Mouse (Mus musculus) cerebellum, adult 2 months (tissue): Measurements from ENCODE around the gene Ogg1. TPM values are rescaled to one million over a fixed set of nuclear protein-coding genes. Genes with fewer than 3 reads are reported as not detected.
A peak's percentile ranks its signal among the peaks of the same experiment; 100 is the strongest.

ENCODE experiments used
- DNase-seq, 2 experiments: peaks; one replicate each; pipeline ENCODE4 v3.0.0; 2021
- H3K27ac ChIP-seq: fragments of 200-500 bp; 2 replicates; pipeline ENCODE4 v1.5.1; 2012; ENCODE audit warnings: low read length, control low read depth, inconsistent platforms; ENCODE audit not compliant: insufficient read depth
- H3K27me3 ChIP-seq: fragments of 200-500 bp; 2 replicates; pipeline ENCODE4 v1.6.1; 2012; ENCODE audit warnings: inconsistent platforms, mild to moderate bottlenecking, low read length, moderate library complexity; ENCODE audit not compliant: control insufficient read depth, insufficient read depth
- H3K4me1 ChIP-seq: fragments of 200-500 bp; 2 replicates; pipeline ENCODE4 v1.6.1; 2011; ENCODE audit warnings: low read length; ENCODE audit not compliant: control insufficient read depth, insufficient read depth
- H3K4me3 ChIP-seq: fragments of 200-500 bp; replicated peaks from 2 replicates; pipeline ENCODE3; 2011; ENCODE audit warnings: mild to moderate bottlenecking, low read depth, low read length, control low read depth; ENCODE audit not compliant: insufficient read depth
- CTCF ChIP-seq: fragments of 200-500 bp; IDR thresholded peaks from 2 replicates; pipeline ENCODE4 v1.5.1; 2011; ENCODE audit warnings: low read depth, mild to moderate bottlenecking, control low read depth, low read length, moderate library complexity, borderline replicate concordance; ENCODE audit not compliant: insufficient read depth
- POLR2A ChIP-seq: fragments of 200-500 bp; IDR thresholded peaks from 2 replicates; pipeline ENCODE4 v1.6.1; 2011; ENCODE audit warnings: low read length, control low read depth, borderline replicate concordance; ENCODE audit not compliant: insufficient read depth
- WGBS: fragments of 180-500 bp; shearing (Covaris S2); methylation state at CpG from one replicate; pipeline ENCODE4 v1.1.7; 2018; 5-methylcytosine and 5-hydroxymethylcytosine counted together
- polyA plus RNA-seq: library from polyadenylated mRNA; depleted of rRNA; stranded (reverse); fragments of >200 nt; gene quantifications from 2 replicates; pipeline ENCODE4 v1.2.3, GENCODE M21; 2012

Ogg1 gene
- polyA plus RNA-seq, 1 experiment = 11.0 TPM

GRCm38 (mm10) chr6:113334216-113334615, 7.4 kb downstream of the Ogg1 start:
- Histone ChIP-seq H3K4me1 (no peaks in the 10 kb centered on the region), H3K27ac (no peak overlapping the region)
- TF ChIP-seq CTCF = no peak
- TF ChIP-seq POLR2A = no peak

GRCm38 (mm10) chr6:113336852-113337620, 10.3 kb downstream of the Ogg1 start:
- 17% methylated on average over 8 of the region's 8 CpGs for WGBS
- DNase-seq = no peak
- H3K27ac ChIP-seq = no peak overlapping the region

More at GRCm38 (mm10) chr6:113334216-113334615, 7.4 kb downstream of the Ogg1 start:
- Histone ChIP-seq H3K27me3 (no peaks in the 10 kb centered on the region), H3K4me3 (no peak overlapping the region)
- 66% methylated on average over 6 of the region's 6 CpGs for WGBS
- DNase-seq = no peak

DNA sequence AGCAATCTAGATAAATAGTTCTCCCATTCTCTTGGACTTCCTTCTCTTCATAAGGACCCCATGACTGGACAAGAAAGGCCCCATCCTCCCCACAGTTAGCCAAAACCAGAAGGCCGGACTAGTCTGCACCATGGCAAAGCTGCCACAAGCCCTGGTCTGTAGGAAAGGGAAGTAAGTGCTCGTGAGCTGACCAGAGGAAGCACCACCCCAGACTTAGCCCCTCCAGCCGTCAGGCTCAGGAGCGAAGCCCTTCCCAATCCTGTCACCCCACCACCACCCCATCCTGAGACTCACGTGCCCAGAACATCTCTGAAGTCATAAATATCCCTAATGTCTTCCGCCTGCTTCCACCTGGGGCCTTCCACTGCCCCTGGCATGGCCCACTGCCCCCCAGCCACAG, 14.8 kb downstream of the Ogg1 start:
- H3K4me1 ChIP-seq = peaks cover 10% of the 10 kb centered on the region
- H3K4me3 ChIP-seq = no peak overlapping the region
- no peak overlapping the region for H3K27ac ChIP-seq
- no peaks in the 10 kb centered on the region for H3K27me3 ChIP-seq
- DNase-seq = no peak
- no peak for TF ChIP-seq POLR2A
- WGBS = 83% methylated on average over 6 of the region's 6 CpGs

More at GRCm38 (mm10) chr6:113336852-113337620, 10.3 kb downstream of the Ogg1 start:
- Histone ChIP-seq H3K4me1 (no peaks in the 10 kb centered on the region), H3K4me3 (no peak overlapping the region), H3K27me3 (no peaks in the 10 kb centered on the region)
- no peak for TF ChIP-seq CTCF
- TF ChIP-seq POLR2A = no peak

DNA sequence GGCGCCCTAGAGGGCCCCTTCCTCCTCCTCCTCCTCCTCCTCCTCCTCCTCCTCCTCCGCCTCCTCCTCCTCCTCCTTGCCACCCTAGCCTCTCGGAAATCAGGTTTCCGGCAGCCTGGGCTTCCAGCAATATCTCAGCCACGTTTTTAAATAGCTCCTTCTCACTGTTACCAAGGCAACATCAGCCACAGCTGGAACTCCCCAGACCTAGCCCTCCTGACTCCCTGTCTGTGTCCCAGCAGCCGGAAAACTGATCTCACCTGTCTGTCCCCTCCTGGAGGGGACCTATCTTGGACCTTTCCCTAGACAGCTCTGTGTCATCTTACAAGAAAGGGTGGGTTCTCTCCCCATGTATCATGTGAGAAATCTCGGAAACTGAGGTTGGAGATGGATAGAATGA, 15.5 kb downstream of the Ogg1 start:
- Histone ChIP-seq H3K27ac (no peak overlapping the region), H3K4me3 (no peak overlapping the region), H3K27me3 (no peaks in the 10 kb centered on the region), H3K4me1 (peaks cover 10% of the 10 kb centered on the region)
- TF ChIP-seq CTCF (no peak), POLR2A (no peak)
- 44% methylated on average over 6 of the region's 7 CpGs for WGBS
- DNase-seq = no peak

DNA sequence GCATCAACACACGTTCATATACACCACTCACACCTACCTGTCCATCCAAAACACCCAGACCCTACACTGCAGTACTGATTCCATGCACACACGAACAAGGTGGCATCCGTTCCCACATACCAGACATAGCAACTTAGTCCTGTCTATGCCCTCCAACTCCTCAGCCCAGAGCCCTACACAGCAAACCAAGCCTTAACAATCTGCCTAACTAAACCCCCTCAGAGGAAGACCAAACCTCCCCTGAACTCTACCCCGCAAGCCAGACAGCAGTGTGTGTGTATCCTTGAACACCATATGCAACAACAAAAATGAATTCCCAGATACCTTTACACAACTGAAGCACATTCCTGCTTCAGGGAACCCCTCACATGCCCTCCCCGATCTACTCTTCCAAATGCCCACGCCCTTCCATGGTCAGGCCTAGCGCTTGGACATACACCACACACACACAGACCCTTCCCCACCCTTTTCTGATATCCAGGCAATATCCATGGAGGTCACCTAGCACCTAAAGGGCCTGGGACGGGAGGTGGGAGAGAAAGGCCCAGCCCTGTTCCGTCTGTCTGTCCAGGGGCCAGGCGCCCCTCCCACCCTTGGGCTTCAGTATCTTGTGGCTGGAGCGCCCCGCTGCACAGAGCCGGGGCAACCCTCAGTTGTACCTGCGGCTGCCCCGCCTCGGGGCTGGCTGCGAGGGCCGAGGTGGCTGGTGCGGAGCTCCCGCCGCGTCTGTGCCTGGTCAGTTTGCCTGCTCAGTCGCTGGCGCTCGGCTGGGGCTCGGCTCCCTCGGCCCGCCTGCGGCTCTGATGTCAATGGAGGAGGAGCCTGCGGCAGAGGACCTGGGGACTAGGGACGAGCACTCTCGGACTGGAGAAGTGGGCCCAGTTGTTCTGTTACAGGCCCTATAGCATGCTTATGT, 16.7 kb downstream of the Ogg1 start, which contains the start of gene Camk1:
Gene Camk1, minus strand, starts transcription at position 808 of the 916 bp plus-strand sequence.
- Histone ChIP-seq H3K27ac (peak within 1 kb of the TSS; percentile 55), H3K4me1 (peaks cover 10% of the 10 kb centered on the region), H3K27me3 (no peaks in the 10 kb centered on the region), H3K4me3 (peak within 1 kb of the TSS; percentile 87)
- WGBS = 13% methylated on average over 32 of the region's 32 CpGs
- peak; percentile 67; the same call in 1 of the 2 replicates for TF ChIP-seq POLR2A
- TF ChIP-seq CTCF = no peak
- DNase-seq = peak; percentile 87

DNA sequence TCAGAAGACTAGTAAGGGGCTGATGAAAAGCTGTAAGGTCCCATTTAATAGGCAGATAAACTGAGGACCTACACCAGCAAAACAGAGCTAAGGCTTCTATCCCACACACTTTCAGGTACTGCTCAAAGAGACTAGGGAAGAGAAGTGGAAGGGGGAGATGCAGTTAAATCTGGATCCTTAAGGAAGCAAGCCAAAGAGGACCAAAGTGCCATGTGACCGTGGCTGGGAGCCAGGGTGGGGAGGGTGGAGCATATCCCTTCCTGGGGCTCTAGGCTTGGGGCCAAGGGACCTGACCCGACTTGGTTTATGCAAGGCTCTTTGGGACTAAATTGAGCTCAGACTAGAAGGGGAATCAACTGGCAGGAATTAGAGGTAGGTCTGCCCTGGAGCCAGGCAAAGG, 17.5 kb downstream of the Ogg1 start:
- H3K27ac ChIP-seq = peak overlapping the region; percentile 27; the same call in 1 of the 2 replicates
- 2% methylated on average over 2 of the region's 2 CpGs for WGBS
- DNase-seq = peak; percentile 53 to 60

DNA sequence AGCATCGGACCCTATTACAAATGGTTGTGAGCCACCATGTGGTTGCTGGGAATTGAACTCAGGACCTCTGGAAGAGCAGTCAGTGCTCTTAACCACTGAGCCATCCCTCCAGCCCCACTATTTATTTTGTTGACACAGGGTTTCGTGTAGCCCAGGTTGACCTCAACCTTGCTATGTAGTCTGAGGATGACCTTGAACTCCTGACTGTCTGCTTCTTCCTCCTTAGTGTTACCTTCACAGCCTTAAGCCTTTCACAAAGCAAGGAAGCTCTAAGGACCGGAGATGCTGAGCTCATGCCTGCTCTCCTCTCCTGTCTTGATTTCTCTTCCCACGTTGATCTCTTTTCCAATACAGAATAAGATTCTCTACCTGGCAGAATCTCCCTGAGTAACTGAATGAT, 20.1 kb downstream of the Ogg1 start:
- 87% methylated on average over 4 of the region's 4 CpGs for WGBS
- no peaks in the 10 kb centered on the region for H3K27me3 ChIP-seq

More for the DNA sequence above, 17.5 kb downstream of the Ogg1 start:
- H3K4me1 ChIP-seq = peaks cover 10% of the 10 kb centered on the region
- H3K4me3 ChIP-seq = peak overlapping the region; percentile 87
- TF ChIP-seq POLR2A (no peak), CTCF (no peak)
- H3K27me3 ChIP-seq = no peaks in the 10 kb centered on the region

More for the DNA sequence above, 20.1 kb downstream of the Ogg1 start:
- Histone ChIP-seq H3K4me3 (no peak overlapping the region), H3K4me1 (peaks cover 10% of the 10 kb centered on the region), H3K27ac (no peak overlapping the region)
- no peak for DNase-seq
- TF ChIP-seq CTCF (no peak), POLR2A (no peak)
